Mouse (Mus musculus) ES-CJ7 (cell line): ENCODE results near the gene Cmpk2.
A peak's percentile ranks its signal among the peaks of the same experiment; 100 is the strongest.
"Not testable (repeated sequence)": the region's sequence is repeated elsewhere in the genome, so short reads cannot be mapped to it uniquely, and the experiment has no call there.

Experiments
- DNase-seq: peaks from one replicate; pipeline ENCODE4 v3.0.0; 2011; ENCODE audit warnings: low read depth, low spot score

The Cmpk2 gene

DNA sequence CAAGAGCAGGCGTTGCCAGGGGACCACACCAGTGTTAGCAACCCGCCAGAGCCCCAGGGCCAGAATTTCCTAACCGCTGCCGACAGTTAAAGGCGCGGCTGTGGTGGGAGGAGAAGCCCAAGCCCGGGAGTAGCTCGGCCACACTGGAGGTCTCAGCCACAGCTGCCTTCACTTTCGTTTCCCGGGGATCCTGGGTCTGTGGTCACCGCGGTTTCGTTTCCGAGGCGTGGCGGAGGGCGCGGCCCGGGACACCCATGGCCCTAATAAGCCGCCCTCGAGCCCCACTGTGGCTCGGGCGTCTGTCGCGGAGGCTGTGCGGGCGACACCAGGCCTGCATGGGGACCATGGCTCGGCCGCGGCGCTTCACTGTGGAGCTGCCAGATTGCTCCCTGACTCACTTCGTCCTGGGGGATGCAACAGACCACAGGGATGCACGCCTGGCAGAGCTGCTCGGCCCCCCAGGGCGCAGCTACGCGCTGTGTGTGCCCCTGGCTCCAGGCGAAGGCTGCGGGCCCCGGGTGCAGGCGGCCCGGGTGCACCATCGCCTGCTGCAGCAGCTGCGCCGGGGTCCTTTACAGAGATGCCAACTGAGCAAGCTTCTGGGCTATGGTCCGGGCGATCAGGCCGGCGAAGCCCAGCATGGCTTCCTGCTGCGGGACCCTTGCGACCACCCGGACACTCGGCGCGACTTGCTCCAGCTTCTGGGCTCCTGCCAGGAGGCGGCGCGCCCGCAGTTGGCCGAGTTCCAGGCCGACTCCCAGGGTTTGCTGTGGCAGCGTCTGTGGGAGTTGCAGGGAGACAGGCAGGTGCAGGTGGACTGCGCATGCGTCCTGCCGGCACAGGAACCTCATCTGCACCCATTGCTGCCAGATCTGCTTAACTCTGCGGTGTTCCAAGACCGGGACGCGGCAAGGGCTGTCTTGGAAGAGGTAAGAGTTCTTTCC lies at the start of gene Cmpk2:
Cmpk2 (plus strand) TSS at position 107 of the 944 bp plus-strand sequence.
- peak; percentile 83 for DNase-seq

DNA sequence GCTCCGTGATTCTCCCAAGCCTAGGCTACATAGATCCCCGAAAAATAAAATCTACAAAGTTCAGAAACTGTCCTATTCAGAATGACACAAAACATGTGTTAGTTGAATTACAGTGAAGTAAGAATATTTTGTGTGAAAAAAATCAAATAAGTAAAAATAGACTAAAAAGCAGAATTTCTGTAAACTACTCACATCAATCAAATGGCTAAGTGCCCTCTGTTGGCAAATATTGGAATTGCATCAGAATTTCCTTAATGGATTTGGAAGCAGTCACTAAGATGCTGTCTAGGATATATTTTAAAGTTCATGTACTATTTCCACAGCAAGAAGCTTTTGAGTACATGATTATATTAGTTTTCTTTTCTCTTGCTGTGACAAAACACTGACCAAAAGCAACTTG lies 44.2 kb upstream of the Cmpk2 start:
- peak; percentile 40 for DNase-seq

DNA sequence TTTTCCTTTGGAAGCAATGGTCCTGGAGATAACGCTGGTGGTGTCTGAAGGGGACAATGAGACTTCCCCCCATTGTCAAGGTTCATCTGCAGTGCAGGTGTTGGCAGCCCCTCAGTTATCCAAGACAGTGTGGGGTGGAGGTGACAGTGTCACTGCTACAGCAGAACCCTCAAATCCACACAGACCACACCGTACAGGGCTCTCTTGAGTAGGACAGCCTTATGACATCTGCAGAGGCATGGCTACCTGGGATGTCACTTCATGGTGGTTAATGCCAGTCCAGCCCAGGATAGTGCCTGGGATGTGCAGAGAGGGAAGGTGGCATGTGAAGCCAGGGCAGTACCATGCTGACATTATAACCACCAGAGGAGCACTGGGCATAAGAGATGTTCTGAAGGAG lies 40.2 kb upstream of the Cmpk2 start:
- not testable (repeated sequence) for DNase-seq

GRCm38 (mm10) chr12:26436334-26436733 lies 32.7 kb upstream of the Cmpk2 start:
- no peak for DNase-seq

- no peak for DNase-seq
These were observed 31.1 kb upstream of the Cmpk2 start for GRCm38 (mm10) chr12:26437950-26438349.

DNA sequence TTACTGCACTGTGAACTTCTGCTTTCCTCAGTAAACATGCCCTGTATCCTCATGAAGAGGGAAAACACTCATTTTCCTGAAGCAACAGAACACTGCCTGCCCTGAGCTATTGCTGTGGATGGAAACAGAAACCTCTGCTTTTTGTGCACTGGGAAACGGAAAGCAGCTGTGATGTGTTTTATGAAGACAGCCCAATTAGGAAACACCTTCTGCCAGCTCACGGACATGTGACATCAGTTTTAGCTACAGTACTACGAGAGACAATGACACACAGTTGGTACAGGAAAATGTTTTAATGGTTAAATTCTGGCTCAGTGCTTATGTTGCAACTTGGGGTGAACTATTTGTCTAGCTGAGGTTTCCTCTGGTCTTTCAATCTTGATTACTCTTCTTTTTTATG lies 29.6 kb upstream of the Cmpk2 start:
- no peak for DNase-seq

DNA sequence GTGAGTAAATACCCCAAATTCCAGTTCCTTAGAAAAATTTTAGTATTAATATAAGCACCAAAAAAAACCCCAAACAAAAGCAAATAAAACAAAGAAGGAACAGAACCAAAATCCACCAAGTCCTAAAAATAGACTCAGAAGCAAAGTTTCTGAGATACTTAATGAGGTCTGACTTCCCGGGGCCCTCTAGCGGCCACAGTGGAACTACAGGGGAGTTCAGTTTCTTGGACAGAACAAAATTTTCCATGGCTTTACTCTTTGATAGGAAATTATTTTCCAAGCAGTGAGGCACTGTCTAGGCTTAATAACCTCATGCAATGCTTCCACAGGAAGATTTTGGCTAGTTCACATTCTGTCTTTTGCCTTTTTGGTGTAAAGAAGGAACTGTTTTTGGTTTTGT lies 24.9 kb upstream of the Cmpk2 start:
- peak; percentile 25 for DNase-seq

DNA sequence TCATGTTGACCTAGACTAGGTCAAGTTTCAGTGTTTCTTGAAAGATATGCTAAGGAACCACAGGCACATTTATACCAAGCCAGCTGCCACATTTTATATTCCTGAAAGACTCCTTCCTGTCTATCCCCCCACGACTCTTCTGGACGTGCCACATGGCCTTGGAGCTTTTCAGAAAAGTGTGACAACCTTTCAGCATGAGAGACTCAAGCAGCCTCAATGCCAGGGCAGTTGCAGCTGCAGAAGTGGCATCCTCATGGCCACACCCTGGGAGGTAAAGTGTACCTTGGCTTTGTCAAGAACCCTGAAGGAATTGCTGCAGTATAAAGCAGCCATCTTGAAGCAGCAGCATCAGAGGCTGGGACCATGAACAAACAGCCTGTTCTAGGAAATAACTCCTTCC lies 24.5 kb upstream of the Cmpk2 start:
- DNase-seq = no peak

- DNase-seq = no peak
These were observed 22.5 kb upstream of the Cmpk2 start for GRCm38 (mm10) chr12:26446377-26447045.

- no peak for DNase-seq
These were observed 19.5 kb upstream of the Cmpk2 start for GRCm38 (mm10) chr12:26449483-26449882.

- DNase-seq = no peak
These were observed 17.9 kb upstream of the Cmpk2 start for GRCm38 (mm10) chr12:26451150-26451549.

DNA sequence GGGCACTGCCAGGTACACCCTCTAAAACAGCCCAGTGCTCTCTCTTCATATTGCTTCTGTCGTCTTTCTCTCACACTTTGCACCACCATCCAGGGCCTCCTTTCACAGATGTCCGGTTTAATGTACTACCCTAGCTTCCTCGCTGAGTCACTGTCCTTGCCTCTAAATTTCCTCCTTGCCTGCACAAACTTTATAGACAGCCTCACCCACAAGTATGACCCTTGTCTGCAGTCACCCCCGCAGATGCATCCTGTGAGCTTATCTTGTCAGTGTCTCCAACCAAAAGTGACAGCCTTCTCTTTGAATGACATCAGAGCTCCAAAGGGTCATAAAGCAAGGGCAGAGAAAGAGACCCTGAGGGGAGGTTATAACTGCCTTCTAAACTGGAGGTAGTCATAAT lies 16.1 kb upstream of the Cmpk2 start:
- DNase-seq = no peak

GRCm38 (mm10) chr12:26454682-26455081 lies 14.3 kb upstream of the Cmpk2 start:
- DNase-seq = no peak

DNA sequence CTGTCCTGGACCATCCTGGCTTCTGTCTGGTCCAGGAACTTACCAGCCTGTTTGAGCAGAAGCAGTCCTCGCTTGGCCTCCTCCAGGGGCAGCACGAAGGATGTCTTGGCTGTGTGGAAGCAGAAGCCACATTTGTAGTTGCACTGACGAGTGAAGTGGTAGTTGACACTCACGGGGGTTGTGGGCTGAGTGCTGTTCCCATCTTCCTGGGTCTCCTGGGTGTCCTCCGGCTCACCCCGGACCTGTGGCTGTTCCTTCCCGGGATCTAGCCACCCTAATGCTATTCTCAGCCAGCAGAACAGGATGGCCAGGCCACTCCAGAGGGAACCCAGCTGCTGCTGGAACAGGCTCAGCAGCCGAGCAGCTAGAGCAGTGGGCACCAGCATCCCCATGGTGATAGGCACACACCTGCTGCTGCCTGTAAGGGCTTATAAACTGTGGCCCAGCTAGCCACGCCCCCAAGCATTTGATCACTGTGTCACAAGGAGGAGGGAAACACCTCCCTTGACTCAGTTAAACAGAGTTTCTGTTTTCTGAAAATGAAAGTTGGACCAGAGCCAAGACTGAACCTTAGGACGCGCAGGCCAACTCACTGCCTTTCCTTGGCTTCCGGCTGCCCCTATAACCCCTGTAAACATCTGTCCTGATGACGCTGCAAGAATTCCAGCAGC lies 12.8 kb upstream of the Cmpk2 start, which contains the start of gene Rsad2:
Rsad2 (minus strand) TSS at position 425 of the 671 bp plus-strand sequence.
- peak; percentile 3 for DNase-seq

GRCm38 (mm10) chr12:26460091-26460490 lies 8.9 kb upstream of the Cmpk2 start:
- no peak for DNase-seq

GRCm38 (mm10) chr12:26465600-26465999 lies 3.4 kb upstream of the Cmpk2 start:
- DNase-seq = no peak

DNA sequence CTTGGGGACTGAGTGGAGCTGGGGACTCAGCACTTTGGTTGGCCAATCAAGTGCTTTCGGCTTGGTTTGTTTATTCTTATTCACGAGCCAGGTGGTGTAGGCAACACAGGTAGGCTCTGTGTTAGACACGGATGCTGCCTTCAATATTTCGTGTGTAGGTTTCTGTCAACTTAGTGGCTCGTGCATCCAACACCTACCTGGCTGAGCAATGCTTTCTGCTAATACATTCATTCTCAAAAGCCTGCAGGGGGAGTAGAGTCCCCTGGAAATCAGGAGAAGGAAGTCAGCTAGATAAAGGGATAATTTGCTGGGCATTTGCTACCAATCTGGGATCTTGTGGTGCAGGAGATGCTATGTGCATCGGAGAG lies 1.0 kb downstream of the Cmpk2 start:
- peak; percentile 4 for DNase-seq

DNA sequence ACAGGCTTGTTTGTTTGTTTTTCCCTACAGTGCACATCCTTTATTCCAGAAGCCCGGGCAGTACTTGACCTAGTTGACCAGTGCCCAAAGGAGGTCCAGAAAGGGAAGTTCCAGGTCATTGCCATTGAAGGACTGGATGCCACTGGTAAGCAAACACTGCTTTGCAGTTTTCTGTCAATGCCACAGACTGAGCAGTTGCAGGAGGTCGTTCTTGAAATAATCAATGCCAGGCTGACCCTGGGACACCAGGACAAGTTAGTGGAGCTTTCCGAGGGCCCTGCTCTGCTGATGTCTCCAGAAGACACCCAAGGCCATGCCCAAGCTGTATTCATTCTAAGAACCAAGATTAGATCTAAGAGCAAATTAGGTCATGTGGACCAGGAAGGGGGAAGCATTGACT lies 2.4 kb downstream of the Cmpk2 start:
- DNase-seq = no peak

DNA sequence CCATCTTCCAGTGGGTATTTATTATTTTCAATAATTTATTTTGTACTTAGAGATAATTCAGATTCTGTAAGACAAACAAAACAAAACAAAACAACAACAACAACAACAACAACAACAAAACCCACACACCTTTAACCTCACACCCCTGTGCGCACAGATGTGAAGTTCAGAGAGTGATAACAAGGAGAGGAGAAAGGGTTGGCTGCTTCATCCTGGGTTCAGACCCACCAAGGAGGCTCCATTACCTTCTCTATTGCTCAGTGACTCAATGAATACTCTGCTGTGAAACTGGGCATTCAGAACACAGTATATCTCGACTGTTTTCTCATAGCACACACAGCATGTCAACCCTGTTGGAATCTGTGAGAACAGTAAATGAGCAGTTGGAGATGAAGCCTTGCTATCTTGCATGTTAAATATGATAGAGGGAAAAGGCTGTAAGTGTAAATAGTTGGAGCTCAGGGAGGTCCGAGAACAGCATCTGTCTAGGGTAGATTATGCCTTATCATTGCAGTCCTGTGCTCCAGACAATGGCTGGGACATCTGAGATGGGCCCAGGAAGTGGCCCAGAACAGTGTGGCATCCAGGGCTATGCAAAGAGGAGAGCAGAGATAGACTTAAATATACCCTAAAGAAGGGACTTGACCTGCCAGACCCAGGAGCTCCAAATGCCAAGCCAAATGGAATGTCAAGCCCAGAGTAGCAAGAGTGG lies 3.9 kb downstream of the Cmpk2 start:
- no peak for DNase-seq

- no peak for DNase-seq
These were observed 4.7 kb downstream of the Cmpk2 start for GRCm38 (mm10) chr12:26473746-26474145.

DNA sequence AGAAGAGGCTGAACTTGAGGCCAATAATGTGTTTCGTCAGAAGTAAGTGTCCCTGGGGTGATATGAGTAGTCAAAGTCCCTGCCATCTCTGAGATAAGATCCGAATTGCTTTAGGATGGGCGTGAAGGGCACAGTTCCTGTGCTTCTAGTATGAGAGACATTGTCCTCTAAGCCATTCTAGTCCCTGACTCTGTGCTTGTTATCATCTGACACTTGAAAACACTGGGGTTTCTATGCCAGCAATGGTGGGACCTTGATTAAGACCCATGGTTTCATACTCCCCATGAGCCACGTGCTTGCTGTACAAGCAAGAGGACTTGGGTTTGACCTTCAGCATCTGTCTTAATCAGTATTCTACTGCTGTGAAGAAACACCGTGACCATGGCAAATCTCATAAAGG lies 8.2 kb downstream of the Cmpk2 start:
- DNase-seq = no peak
